Mouse (Mus musculus): ENCODE measurements at regions not wholly inside any gene's neighbourhood (a gene's known extent, or its start where the extent isn't known, plus 50 kb on each side); places are given as distances from the start of the nearest gene placed in this dataset.

- no peaks in the 10 kb centered on the region for H3K27me3 ChIP-seq (ENCODE audit: control insufficient read depth, insufficient read depth, insufficient read length)
- H3K79me2 ChIP-seq (ENCODE audit: control insufficient read depth, insufficient read depth) = no peaks in the 10 kb centered on the region
- no peaks in the 10 kb centered on the region for H3K36me3 ChIP-seq (ENCODE audit: control insufficient read depth, insufficient read depth)
- no peak overlapping the region for H3K4me3 ChIP-seq (ENCODE audit: insufficient read depth, poor library complexity, severe bottlenecking)
- H3K79me3 ChIP-seq (ENCODE audit: low read depth) = no peaks in the 10 kb centered on the region
- TF ChIP-seq MYOD1 (IDR thresholded peaks at IDR 0.05; ENCODE audit: control insufficient read depth, insufficient read length, low read depth) (no peak), FOSL1 (IDR thresholded peaks at IDR 0.05; ENCODE audit: insufficient read depth, low read length, poor library complexity, severe bottlenecking) (no peak), CEBPB (IDR thresholded peaks at IDR 0.05; ENCODE audit: low read depth) (no peak), MAX (IDR thresholded peaks at IDR 0.05) (no peak), CTCF (IDR thresholded peaks at IDR 0.05; ENCODE audit: control insufficient read depth, insufficient read depth, insufficient read length) (no peak), MYOG (IDR thresholded peaks at IDR 0.05; ENCODE audit: control insufficient read depth, extremely low read depth, insufficient read length) (no peak), USF1 (IDR thresholded peaks at IDR 0.05; ENCODE audit: low read depth) (no peak)
- no peak overlapping the region for H3ac ChIP-seq (ENCODE audit: control insufficient read depth, insufficient read length, low read depth)
Measured at GRCm38 (mm10) chr11:65372309-65372811, 102.6 kb upstream of the Myocd start.

- Histone ChIP-seq H3K79me3 (ENCODE audit: low read depth) (no peaks in the 10 kb centered on the region), H3K36me3 (ENCODE audit: control insufficient read depth, insufficient read depth) (no peaks in the 10 kb centered on the region), H3K79me2 (ENCODE audit: control insufficient read depth, insufficient read depth) (no peaks in the 10 kb centered on the region), H3K4me3 (ENCODE audit: insufficient read depth, poor library complexity, severe bottlenecking) (no peak overlapping the region), H3K27me3 (ENCODE audit: control insufficient read depth, insufficient read depth, insufficient read length) (no peaks in the 10 kb centered on the region), H3ac (ENCODE audit: control insufficient read depth, insufficient read length, low read depth) (no peak overlapping the region)
- TF ChIP-seq CTCF (IDR thresholded peaks at IDR 0.05; ENCODE audit: control insufficient read depth, insufficient read depth, insufficient read length) (no peak), USF1 (IDR thresholded peaks at IDR 0.05; ENCODE audit: low read depth) (no peak), MYOD1 (IDR thresholded peaks at IDR 0.05; ENCODE audit: control insufficient read depth, insufficient read length, low read depth) (no peak), MAX (IDR thresholded peaks at IDR 0.05) (no peak), CEBPB (IDR thresholded peaks at IDR 0.05; ENCODE audit: low read depth) (no peak), FOSL1 (IDR thresholded peaks at IDR 0.05; ENCODE audit: insufficient read depth, low read length, poor library complexity, severe bottlenecking) (no peak), MYOG (IDR thresholded peaks at IDR 0.05; ENCODE audit: control insufficient read depth, extremely low read depth, insufficient read length) (no peak)
Measured at GRCm38 (mm10) chr11:65367825-65368224, 98.0 kb upstream of the Myocd start.

- Histone ChIP-seq H3K36me3 (ENCODE audit: control insufficient read depth, insufficient read depth) (no peaks in the 10 kb centered on the region), H3K79me2 (ENCODE audit: control insufficient read depth, insufficient read depth) (no peaks in the 10 kb centered on the region), H3ac (ENCODE audit: control insufficient read depth, insufficient read length, low read depth) (no peak overlapping the region), H3K79me3 (ENCODE audit: low read depth) (no peaks in the 10 kb centered on the region), H3K27me3 (ENCODE audit: control insufficient read depth, insufficient read depth, insufficient read length) (no peaks in the 10 kb centered on the region), H3K4me3 (ENCODE audit: insufficient read depth, poor library complexity, severe bottlenecking) (no peak overlapping the region)
- TF ChIP-seq CEBPB (IDR thresholded peaks at IDR 0.05; ENCODE audit: low read depth) (no peak), MYOG (IDR thresholded peaks at IDR 0.05; ENCODE audit: control insufficient read depth, extremely low read depth, insufficient read length) (no peak), USF1 (IDR thresholded peaks at IDR 0.05; ENCODE audit: low read depth) (no peak), CTCF (IDR thresholded peaks at IDR 0.05; ENCODE audit: control insufficient read depth, insufficient read depth, insufficient read length) (no peak), FOSL1 (IDR thresholded peaks at IDR 0.05; ENCODE audit: insufficient read depth, low read length, poor library complexity, severe bottlenecking) (no peak), MYOD1 (IDR thresholded peaks at IDR 0.05; ENCODE audit: control insufficient read depth, insufficient read length, low read depth) (no peak), MAX (IDR thresholded peaks at IDR 0.05) (no peak)
Measured at GRCm38 (mm10) chr11:65366677-65367370, 97.0 kb upstream of the Myocd start.

- Histone ChIP-seq H3K79me2 (ENCODE audit: control insufficient read depth, insufficient read depth) (no peaks in the 10 kb centered on the region), H3K79me3 (ENCODE audit: low read depth) (no peaks in the 10 kb centered on the region), H3K4me3 (ENCODE audit: insufficient read depth, poor library complexity, severe bottlenecking) (no peak overlapping the region), H3K36me3 (ENCODE audit: control insufficient read depth, insufficient read depth) (no peaks in the 10 kb centered on the region), H3K27me3 (ENCODE audit: control insufficient read depth, insufficient read depth, insufficient read length) (no peaks in the 10 kb centered on the region), H3ac (ENCODE audit: control insufficient read depth, insufficient read length, low read depth) (no peak overlapping the region)
- TF ChIP-seq FOSL1 (IDR thresholded peaks at IDR 0.05; ENCODE audit: insufficient read depth, low read length, poor library complexity, severe bottlenecking) = peak; percentile 75
- TF ChIP-seq CEBPB (IDR thresholded peaks at IDR 0.05; ENCODE audit: low read depth) = peak; percentile 15
- no peak for TF ChIP-seq CTCF (IDR thresholded peaks at IDR 0.05; ENCODE audit: control insufficient read depth, insufficient read depth, insufficient read length)
- TF ChIP-seq MYOD1 (IDR thresholded peaks at IDR 0.05; ENCODE audit: control insufficient read depth, insufficient read length, low read depth) = peak; percentile 86
- TF ChIP-seq USF1 (IDR thresholded peaks at IDR 0.05; ENCODE audit: low read depth) = no peak
Measured at GRCm38 (mm10) chr11:65365751-65366559, 96.2 kb upstream of the Myocd start.

GRCm38 (mm10) chr11:65364910-65365309 is 95.1 kb upstream of the Myocd start:
- no peaks in the 10 kb centered on the region for H3K27me3 ChIP-seq (ENCODE audit: control insufficient read depth, insufficient read depth, insufficient read length)
- H3K36me3 ChIP-seq (ENCODE audit: control insufficient read depth, insufficient read depth) = no peaks in the 10 kb centered on the region
- H3K79me3 ChIP-seq (ENCODE audit: low read depth) = no peaks in the 10 kb centered on the region
- H3ac ChIP-seq (ENCODE audit: control insufficient read depth, insufficient read length, low read depth) = no peak overlapping the region
- TF ChIP-seq USF1 (IDR thresholded peaks at IDR 0.05; ENCODE audit: low read depth) (no peak), MAX (IDR thresholded peaks at IDR 0.05) (no peak), FOSL1 (IDR thresholded peaks at IDR 0.05; ENCODE audit: insufficient read depth, low read length, poor library complexity, severe bottlenecking) (no peak)
- H3K4me3 ChIP-seq (ENCODE audit: insufficient read depth, poor library complexity, severe bottlenecking) = no peak overlapping the region
- H3K79me2 ChIP-seq (ENCODE audit: control insufficient read depth, insufficient read depth) = no peaks in the 10 kb centered on the region

All from C2C12 (cell line).